Mouse (Mus musculus) cerebellum, postnatal 10 days (tissue): ENCODE results near the gene Suds3.
A peak's percentile ranks its signal among the peaks of the same experiment; 100 is the strongest.

Source experiments
- DNase-seq, 2 experiments: peaks; one replicate each; pipeline ENCODE4 v3.0.0; 2021; ENCODE audit warnings: mixed read lengths in 2 of 2

Gene Suds3

DNA sequence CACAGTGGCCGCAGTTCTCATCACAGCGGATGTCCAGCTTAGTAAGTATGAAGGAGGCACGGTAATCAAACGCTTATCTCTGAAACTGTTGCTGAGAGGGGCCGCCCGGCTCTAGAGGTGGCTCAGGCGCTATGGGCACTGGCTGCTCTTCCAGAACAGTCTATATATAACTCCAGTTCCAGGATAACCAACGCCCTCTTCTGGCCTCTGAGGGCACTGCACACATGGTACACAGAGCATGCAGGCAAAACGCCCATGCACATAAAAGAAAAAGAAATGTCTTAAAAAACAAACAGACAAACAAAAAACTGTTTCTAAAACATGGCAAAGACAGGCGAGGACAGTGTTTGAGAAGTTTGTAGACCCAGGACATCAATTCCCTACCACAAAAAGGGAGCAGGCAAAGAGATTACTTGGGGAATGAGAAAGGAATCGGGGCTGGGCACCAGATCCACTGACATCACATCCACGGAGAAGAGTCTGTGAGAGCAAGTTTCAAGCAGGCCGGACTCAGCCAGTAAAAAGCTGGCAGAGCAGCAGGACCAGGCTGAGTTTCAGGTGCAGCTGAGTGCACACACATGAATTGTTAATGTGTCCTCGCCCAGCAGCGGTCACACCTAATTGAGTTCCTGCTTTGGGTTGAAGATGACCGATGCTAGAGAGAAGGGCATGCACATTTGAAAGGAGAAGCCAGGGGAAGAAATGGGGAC is 4.7 kb downstream of the Suds3 start:
- DNase-seq, result no peak

DNA sequence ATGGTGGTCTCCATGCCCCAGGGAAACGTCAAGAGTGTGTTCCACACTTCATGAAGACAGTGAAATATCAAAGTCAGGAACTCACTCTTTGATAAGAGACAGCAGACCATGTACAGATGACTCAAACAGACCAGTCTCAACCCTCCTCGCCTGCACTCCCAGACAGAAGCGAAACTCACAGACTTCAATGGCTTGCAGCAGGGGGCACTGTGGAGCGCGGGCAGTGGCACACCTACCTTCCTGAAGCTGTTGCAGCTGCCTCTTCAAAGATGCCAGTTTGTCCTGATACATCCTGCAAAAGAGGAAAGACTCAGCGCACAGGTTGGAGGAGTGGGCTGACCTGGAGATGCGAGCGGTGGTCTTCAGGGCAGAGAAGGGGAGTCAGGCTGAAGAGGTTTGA is 6.4 kb downstream of the Suds3 start:
- DNase-seq, result peak; percentile 42 to 52

DNA sequence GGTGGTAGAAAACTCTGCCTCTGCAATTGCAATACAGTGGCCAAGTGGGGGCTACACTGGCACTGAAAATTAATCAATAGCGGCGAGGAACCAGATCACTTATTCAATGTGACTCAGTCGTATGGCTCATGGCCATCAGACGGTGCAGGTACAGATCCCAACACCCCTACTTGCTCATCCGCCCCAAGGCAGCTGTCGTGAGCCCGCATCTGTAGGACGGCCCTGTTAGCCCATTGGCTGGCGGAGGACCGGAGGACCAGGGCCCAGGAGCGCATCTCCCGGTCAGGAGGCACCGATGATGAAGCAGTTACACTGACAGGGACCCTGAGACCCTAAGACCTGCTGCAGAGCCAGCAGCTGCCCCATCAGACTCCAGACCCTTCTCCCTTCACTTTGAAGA is 7.2 kb downstream of the Suds3 start:
- no peak for DNase-seq

DNA sequence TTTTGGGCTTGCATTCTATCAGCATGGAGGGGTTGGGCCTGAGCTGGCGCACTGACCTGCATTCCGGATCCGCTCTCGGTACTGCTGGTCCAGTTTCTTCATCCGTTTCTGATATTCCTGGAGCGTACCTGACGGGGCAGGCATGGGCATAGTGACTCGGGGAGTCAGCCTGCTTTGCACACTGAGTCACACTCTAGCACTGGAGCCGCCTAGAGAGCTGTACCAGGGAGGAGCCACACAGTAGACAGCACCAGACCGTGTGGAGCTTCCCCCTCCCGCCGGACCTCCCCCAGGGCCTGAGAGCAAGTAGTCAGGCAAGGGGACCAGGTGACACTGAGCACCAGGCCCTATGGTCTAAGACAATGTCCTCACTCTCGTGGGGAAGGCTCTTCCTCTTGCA is 7.6 kb downstream of the Suds3 start:
- DNase-seq, result no peak

DNA sequence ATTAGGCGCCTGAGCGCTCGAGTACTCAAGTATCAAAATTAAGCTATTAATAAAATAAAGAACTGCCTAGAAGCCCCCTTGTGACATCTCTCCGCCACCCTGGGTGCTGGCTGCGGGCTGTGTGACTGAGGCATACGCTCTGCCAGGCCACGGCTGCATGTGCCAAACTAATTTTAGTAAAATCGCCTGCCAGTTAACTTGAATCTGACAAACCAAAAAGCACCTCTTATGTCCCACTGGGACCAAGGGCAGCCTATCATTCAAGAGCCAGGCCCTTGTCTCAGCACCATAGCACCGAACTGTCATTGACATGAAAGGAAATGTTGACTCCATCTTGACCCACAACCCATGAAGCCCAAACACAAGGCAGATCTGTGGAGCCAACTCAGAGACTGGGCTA is 10.2 kb downstream of the Suds3 start:
- DNase-seq, result peak; percentile 47 to 63

DNA sequence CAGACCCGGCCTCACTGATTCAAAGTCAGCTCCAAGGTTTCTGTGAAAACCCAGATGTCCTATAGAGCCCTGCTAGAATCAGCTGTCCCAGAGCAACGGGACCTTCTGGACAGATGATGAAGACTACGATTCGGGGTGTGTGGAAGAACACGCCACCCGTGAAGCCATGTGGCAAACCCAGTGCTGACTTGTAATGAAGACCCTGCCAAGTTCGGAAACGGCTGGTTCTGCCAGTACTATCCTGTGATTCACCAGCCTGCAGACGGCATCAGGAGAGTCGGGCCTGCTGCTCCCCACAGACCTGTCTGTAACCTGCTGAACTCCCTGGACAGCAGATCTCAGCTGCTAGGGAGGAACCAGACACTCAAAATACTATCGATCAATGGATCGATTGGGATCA is 11.6 kb downstream of the Suds3 start:
- DNase-seq, result no peak

DNA sequence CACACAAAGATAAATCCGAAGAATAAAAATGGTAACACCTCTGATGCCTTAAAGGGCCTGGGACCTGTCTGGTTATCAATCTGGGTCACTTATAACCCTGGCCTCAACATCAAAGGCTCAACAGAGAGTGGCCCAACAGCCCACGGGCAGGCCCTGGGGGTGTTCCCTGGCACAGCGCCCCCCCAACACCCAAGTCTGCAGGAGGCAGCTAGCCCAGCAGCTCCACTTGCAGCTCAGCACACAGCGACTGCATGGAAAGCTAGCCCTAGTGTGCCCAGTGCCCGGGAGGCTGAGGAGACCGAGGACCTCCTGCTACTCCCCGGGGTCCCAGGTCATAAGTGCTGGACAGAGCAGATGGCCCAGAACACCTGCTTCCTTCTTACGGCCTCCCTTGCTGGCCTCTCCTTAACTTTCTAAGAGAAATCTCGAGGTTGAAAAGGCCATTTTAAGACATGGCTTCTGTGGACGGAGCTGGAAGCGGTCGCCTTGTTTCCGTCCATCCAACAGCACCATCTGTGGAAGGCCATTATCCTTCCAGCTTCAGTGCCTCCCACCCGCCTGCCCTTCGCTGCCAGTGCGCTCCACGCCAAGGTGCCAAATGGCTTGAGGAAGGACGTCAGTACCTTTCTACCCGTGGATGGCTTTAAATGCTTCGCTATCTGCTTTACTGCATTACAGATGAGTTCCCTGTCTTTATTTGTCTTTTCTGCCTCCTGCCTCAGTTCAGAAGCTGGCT is 12.6 kb downstream of the Suds3 start:
- peak; percentile 74 to 78 for DNase-seq

DNA sequence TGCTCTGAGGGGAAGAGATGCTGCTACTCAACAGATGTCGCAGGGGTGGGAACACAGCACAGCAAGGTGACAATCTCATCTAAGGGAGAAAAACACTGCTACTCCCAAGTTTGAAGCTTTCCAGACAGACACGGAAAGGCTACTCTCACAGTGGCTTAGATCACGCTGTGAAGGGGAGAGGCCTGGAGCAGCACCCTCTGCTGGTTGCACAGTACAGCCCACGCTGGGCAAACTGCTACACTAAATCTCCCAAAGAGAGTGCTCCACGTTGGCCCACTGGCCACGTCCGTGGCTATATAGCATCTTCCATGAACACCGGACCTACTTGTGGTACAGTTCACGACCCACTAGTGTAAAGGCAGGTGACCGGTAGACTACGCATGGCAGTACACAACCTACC is 16.2 kb downstream of the Suds3 start:
- DNase-seq, result no peak

DNA sequence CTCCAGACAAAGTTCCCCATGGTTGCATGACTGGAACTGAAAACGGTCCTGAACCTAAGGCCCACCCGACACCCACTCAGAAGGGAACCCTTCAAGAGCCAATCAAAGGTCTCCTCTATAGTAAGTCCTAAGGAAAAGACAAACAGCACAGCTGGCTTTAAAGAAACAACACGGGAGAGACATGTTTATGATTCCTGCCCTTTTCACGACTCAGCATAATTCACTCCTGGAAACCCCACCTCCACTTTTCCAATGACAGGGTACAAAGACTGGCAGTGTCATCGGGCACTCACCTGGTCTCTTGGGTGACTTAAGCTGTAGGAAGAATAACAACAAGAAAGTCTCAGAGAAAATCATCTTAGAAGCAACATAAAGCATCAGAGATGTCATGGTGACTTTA is 16.9 kb downstream of the Suds3 start:
- DNase-seq, result no peak

DNA sequence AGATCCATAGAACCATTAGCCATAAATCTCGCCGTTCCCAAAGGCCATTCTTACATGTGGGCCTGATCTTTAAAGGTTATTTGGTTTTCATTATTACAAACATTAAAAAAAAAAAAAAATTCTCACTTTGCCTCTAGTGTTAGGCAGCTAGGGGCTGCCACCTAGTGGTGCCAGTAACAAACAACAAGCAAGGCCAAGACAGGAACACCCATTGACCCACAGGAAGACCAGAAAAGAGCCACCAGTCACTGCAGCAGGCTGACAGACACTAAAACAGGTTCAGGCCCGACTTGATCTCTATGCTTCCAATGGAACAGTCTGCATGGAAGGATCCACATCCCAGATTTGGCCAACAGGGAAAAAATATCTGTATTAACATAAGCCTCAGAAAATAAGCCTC is 19.2 kb downstream of the Suds3 start:
- peak; percentile 74 to 75 for DNase-seq

DNA sequence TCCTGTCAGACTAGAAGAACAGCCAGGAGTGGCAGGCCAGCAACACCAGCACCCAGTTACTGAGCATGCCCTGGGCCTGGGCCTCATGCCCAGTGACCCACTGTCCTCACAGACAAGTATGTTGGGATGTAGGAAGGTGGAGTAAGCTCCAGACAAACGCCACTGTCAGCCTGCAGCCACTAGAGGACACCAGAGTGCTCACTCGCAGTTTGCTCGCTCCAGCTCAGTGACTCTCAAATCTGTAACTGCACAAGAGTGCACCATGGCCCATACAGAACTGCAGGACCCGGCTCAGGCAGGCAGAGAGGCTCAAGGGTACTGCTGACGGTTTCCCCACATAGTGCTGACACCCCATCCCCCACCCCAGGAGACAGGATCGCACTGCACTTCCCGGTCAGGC is 21.5 kb downstream of the Suds3 start:
- peak; percentile 77 to 79 for DNase-seq

DNA sequence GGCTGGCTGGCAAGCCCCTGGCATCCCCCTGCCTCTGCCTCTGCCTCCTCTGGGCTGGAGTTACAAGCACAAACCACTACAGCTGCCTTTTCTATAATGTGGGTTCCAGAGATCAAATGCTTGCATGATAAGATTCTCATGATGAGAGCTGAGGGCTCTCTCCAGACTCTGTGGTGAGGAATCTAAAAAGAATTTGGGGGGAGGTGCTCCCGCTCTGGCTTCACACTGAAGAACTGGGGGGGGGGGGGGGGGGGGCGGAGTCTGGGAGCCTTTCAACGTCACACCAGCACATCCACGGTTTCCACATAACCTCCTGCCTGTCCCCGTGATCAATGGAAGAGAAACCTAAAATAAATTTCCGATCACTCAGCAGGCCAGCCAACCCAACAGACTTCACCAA is 26.1 kb downstream of the Suds3 start:
- DNase-seq, result no peak

DNA sequence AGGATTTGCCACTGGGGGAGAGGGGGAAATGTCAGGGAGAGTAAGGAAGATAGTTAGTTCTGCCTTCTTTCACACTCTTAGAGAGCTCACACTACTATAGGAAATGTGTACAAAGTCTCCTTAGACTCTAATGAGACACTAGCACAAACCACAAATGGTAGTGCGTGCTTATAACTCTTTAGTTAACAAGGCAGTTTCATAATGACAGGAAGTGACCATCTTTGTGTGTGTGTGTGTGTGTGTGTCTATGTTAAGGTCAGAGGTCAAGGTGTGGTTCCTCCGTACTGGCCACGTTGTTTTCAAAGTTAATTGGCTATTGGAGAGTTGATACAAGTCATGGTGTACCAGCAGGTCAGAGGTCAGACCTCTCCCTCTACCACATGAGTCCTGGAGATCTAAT is 26.8 kb downstream of the Suds3 start:
- DNase-seq, result no peak

DNA sequence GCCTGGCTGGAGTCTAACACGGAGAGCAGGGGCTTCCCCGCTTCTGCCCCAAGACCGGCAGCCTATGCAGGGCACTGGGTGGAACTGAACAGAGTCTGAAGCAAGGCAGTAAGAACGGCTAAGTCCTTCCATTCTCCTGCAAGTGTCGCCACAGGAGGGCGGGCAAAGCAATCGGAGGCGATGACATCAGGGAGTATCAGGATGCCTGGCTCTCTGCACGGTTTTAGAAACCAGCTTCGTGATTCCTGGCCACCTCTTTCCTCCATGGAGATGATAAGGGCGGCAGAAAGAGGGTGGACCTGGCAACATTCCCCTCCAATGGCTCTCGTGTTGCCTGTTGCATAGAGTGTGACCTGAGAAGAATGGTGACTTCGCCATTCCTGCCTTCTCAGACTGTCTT is 28.2 kb downstream of the Suds3 start:
- peak; percentile 35 to 52 for DNase-seq

DNA sequence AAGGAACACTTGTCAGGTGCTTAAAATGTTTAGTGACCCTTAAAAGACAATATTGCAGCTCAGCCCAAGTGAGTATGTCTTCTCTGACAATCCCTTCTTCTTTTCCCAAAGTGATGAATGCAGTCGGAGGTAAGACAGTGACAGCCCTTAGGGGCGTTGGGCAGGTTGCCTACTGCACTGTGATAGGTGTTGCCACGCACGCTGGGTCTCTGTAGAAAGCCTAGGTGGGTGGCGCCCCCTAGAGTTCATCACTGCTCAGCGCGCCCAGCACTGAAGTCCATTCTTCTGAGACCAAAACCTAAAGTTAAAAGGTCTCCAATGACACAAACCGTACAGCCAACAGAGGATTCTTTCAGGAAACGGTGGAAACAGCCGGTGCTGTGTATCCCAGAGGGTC is 46.4 kb downstream of the Suds3 start:
- DNase-seq, result peak; percentile 91 to 95

DNA sequence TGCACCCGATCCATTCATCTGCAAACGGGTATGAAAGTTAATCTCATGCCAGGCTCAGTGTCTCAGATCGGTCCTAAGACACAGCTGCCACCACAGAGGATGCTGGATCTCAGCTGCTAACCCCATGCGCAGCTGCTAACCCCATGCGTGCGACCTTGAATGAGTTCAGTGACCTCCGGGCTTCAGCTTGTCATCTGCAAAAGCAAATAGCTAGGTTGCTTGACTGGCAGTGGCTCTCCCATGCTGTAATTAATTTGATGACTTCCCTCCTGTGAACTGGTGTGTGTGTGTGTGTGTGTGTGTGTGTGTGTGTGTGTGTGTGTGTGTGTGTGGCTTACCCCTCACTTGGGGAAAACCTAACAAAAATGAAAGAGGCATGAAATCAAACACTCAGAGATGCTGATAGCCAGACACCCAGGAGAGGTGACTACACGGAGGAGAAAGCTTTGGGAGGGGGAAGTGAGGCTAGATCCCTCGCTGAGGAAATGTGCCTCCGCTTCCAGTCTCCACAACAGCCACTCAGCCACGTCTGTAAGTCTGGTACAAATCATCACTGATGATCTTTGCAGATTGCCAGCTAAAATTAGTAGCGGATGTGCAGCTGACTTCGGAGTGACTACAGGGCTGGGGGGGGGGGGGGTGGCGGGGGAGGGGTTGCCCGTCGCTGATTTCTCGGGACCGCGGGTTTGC is 47.0 kb downstream of the Suds3 start:
- DNase-seq, result peak; percentile 29 to 34

DNA sequence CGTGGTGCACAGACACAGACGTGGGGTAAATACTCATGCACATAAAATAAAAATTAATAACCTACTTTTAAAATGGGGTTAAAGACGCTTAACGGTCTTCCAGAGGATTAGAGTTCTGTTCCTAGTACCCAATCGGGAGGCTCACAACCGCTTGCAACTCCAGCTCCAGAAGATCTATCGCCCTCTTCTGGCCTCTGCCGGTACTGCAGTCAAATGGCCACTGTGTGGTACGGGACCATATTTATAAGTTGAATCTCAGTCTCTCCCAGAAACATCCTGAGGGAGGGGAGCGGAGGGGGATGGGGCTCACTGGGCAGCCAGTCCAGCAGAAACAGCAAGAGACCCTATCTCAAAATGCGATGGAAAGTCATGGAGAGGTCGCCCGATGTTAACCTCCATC is 47.7 kb downstream of the Suds3 start:
- peak; percentile 55 to 67 for DNase-seq

DNA sequence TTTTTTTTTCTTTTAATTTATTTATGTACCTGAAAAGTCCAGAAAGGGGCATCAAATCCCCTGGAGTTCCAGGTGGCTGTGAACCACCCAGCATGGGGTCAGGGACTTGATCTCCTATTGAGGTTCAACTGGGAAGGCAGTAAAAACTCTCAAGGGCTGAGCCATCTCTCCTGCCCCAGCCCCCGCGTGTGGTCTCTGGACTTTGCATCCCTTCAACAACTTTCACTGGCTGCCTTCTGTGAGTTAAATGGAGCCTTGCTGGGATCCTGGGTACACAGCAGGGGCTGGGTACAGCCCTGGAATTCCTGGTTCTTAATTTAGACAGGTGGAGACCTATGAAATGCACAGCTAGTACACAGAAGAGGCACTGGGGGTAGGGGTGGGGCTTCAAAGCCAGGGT is 54.7 kb downstream of the Suds3 start:
- peak; percentile 51 to 61 for DNase-seq

DNA sequence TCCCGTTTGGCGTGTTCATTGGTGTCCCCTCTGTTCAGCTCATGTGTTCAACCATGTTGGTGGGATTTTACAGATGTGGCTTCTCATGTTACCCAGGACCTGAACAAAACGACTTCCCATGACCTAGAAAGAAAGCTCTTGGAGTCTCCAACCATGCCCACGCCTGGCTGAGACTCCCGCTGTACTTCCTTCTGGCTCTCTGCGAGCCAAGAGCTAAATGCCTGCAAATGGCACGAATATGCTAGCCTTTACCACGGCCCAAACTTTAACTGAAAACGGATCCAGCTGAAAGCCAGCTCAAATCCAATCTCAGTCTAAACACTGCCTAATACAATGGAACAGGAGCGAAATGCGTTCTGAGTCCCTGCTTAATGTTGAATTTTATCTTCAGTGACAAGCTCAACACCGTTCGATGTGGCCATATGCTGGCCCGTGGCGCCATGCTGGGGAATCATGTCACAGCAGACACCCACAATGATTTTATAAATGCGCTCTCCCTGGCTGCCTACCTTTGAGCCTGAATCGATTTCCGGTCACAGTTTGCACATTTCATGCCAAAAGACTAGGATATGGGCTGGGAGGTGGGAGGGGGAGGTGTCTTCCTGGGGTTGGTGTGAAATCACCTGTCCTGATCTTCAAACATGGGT is 55.3 kb downstream of the Suds3 start:
- DNase-seq, result peak; percentile 81 to 86

DNA sequence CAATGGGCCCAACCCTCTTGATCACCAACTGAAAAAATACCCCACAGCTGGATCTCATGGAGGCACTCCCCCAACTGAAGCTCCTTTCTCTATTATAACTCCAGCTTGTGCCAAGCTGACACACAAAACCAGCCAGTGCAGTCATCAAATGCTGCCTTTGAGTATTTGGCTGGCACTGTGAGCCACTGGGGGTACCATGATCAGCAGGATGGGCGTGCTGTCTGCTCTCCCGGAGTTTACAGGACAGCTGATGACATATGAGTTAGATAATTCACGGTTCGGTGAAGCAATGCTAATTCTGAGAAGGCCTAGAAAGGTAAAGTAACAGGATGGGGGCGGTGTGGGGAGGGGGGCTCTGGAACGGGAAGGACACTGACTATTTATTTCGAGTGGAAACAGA is 66.0 kb downstream of the Suds3 start:
- no peak for DNase-seq

DNA sequence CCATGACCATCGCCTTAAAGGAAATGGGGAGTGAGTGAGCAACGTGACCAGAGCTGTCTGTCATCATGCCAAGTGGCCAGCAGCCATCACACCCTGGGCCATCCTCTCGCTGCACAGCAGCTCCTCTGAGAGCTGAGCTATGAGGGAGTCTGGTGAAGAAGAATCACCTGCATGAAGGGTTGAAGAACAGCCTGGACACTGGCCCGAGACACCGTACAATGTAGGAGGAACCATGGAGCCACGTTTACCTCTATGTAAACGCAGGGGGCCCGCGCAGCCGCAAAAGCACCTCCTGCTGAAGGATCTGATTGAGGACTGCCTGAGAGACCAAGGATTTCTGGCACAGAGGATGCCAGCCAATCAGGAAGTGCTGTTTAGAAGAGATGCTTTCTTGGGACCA is 70.8 kb downstream of the Suds3 start:
- peak; percentile 79 to 82 for DNase-seq

DNA sequence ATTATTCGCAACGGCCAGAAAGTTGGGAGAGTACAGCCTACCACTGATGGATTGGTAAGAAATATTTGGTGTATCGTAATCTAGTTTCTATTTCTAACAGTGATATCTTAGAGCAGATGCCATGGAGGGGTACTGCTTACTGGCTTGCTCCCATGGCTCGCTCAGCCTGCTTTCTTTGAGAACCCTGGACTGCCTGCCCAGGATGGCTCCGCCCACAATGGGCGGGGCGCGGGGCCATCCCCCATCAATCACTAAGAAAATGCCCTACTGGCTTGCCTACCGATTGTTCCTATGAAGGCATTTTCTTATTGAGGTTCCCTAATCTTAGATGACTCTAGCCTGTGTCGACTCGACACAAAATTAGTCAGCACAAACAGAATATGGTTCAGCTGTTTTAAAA is 73.3 kb downstream of the Suds3 start:
- DNase-seq, result no peak
